Mouse (Mus musculus): ENCODE data around the gene Gm28230.
A peak's percentile ranks its signal among the peaks of the same experiment; 100 is the strongest.

The Gm28230 gene

GRCm38 (mm10) chr2:74703720-74704392 is 22.7 kb upstream of the Gm28230 start:
- DNase-seq (ENCODE audit: low spot score) = no peak

GRCm38 (mm10) chr2:74704393-74704998 is 22.0 kb upstream of the Gm28230 start, which contains the start of gene Hoxd8:
TSS of gene Hoxd8 (plus strand) at chr2:74704615.
- DNase-seq (ENCODE audit: low spot score) = peak; percentile 77

- no peak for DNase-seq (ENCODE audit: low spot score)
These were observed 21.5 kb upstream of the Gm28230 start for GRCm38 (mm10) chr2:74704999-74705466.

- DNase-seq (ENCODE audit: low spot score) = peak; percentile 77
These were observed 20.9 kb upstream of the Gm28230 start for GRCm38 (mm10) chr2:74705467-74706089.

- peak; percentile 36 for DNase-seq (ENCODE audit: low spot score)
These were observed 20.1 kb upstream of the Gm28230 start for GRCm38 (mm10) chr2:74706393-74706960.

GRCm38 (mm10) chr2:74707599-74707998 is 18.9 kb upstream of the Gm28230 start:
- peak; percentile 43 for DNase-seq (ENCODE audit: low spot score)

GRCm38 (mm10) chr2:74708676-74709075 is 17.9 kb upstream of the Gm28230 start:
- DNase-seq (ENCODE audit: low spot score) = peak; percentile 89

GRCm38 (mm10) chr2:74709465-74710419 is 16.8 kb upstream of the Gm28230 start:
- peak; percentile 53 for DNase-seq (ENCODE audit: low spot score)

- peak; percentile 83 for DNase-seq (ENCODE audit: low spot score)
These were observed 15.5 kb upstream of the Gm28230 start for GRCm38 (mm10) chr2:74710929-74711543.

- DNase-seq (ENCODE audit: low spot score) = peak; percentile 89
These were observed 14.6 kb upstream of the Gm28230 start, which contains the start of the genes Hoxd3 and Hoxd4 for GRCm38 (mm10) chr2:74711721-74712621. TSS of gene Hoxd3 (plus strand) at chr2:74711927. TSS of gene Hoxd4 (plus strand) at chr2:74711929.

GRCm38 (mm10) chr2:74713239-74714150 is 13.0 kb upstream of the Gm28230 start:
- DNase-seq (ENCODE audit: low spot score) = peak; percentile 51

- DNase-seq (ENCODE audit: low spot score) = peak; percentile 93
These were observed 12.3 kb upstream of the Gm28230 start for GRCm38 (mm10) chr2:74714156-74714789.

GRCm38 (mm10) chr2:74714881-74715280 is 11.6 kb upstream of the Gm28230 start:
- peak; percentile 60 for DNase-seq (ENCODE audit: low spot score)

- peak; percentile 98 for DNase-seq (ENCODE audit: low spot score)
These were observed 10.9 kb upstream of the Gm28230 start for GRCm38 (mm10) chr2:74715504-74716241.

GRCm38 (mm10) chr2:74720384-74720783 is 6.1 kb upstream of the Gm28230 start:
- no peak for DNase-seq (ENCODE audit: low spot score)

- no peak for DNase-seq (ENCODE audit: low spot score)
These were observed 5.5 kb upstream of the Gm28230 start for GRCm38 (mm10) chr2:74720955-74721491.

GRCm38 (mm10) chr2:74721882-74722281 is 4.6 kb upstream of the Gm28230 start:
- DNase-seq (ENCODE audit: low spot score) = no peak

All from adipocyte (in vitro differentiated cells).